Mouse (Mus musculus) CH12.LX (cell line): Measurements from ENCODE around the gene Zfp78. TPM values are rescaled to one million over a fixed set of nuclear protein-coding genes. Genes with fewer than 3 reads are reported as not detected.

Source experiments
- DNase-seq: peaks from one replicate; pipeline ENCODE4 v3.0.0-alpha.2; 2013; ENCODE audit errors: extremely low read depth
- H3K27ac ChIP-seq: 2 replicates; pipeline ENCODE4 v1.5.1; 2012; ENCODE audit warnings: low read depth, mild to moderate bottlenecking, control low read depth, moderate library complexity; ENCODE audit not compliant: insufficient read depth
- H3K27me3 ChIP-seq: replicated peaks from 2 replicates; pipeline ENCODE3; 2012; ENCODE audit warnings: inconsistent platforms
- H3K36me3 ChIP-seq, 2 experiments: replicated peaks in 1 of 2; 2 replicates each; pipeline versions ENCODE3 to v1.6.1; 2012; ENCODE audit warnings: inconsistent platforms in 1 of 2, low read length in 1 of 2, mild to moderate bottlenecking in 1 of 2, mixed read lengths in 1 of 2, moderate library complexity in 1 of 2; ENCODE audit not compliant: control insufficient read depth in 1 of 2, insufficient read depth in 1 of 2
- H3K4me1 ChIP-seq, 2 experiments: 2 replicates each; pipeline ENCODE4 v1.6.1; 2012; ENCODE audit warnings: inconsistent platforms in 1 of 2, moderate library complexity in 1 of 2; ENCODE audit not compliant: insufficient read depth in 2 of 2, control insufficient read depth in 1 of 2
- H3K4me2 ChIP-seq: 2 replicates; pipeline ENCODE4 v1.6.1; 2012; ENCODE audit warnings: low read depth, mild to moderate bottlenecking, control low read depth; ENCODE audit not compliant: poor library complexity, insufficient read depth, severe bottlenecking
- H3K4me3 ChIP-seq, 3 experiments: fragments of 150-350 bp in 1 of 3; sonication (generic) in 1 of 3; replicated peaks in 1 of 3; 2 replicates each; pipeline versions ENCODE3 to v1.5.1; 2011 to 2012; ENCODE audit warnings: low read depth in 2 of 3, low read length in 2 of 3, mild to moderate bottlenecking in 2 of 3, moderate library complexity in 2 of 3, control low read depth in 1 of 3, improper control_type of control experiment in 1 of 3, inconsistent platforms in 1 of 3, mixed read lengths in 1 of 3; ENCODE audit not compliant: poor library complexity in 1 of 3
- H3K79me2 ChIP-seq: replicated peaks from 2 replicates; pipeline ENCODE4 v1.6.1; 2012; ENCODE audit warnings: mild to moderate bottlenecking, moderate library complexity; ENCODE audit not compliant: control insufficient read depth, poor library complexity, insufficient read depth, severe bottlenecking; ENCODE audit errors: extremely low read depth
- H3K9ac ChIP-seq: 2 replicates; pipeline ENCODE4 v1.6.1; 2012; ENCODE audit warnings: low read depth, mild to moderate bottlenecking, control low read depth, moderate library complexity; ENCODE audit not compliant: insufficient read depth
- H3K9me3 ChIP-seq: replicated peaks from 2 replicates; pipeline ENCODE3; 2012; ENCODE audit warnings: low read length, inconsistent platforms, mixed read lengths
- CHD1 ChIP-seq: IDR thresholded peaks from 2 replicates; pipeline ENCODE4 v1.6.1; 2012; ENCODE audit warnings: low read depth, low read length, improper control_type of control experiment, inconsistent platforms
- ELF1 ChIP-seq: IDR thresholded peaks from 2 replicates; pipeline ENCODE4 v1.6.1; 2014; ENCODE audit warnings: low read depth, mild to moderate bottlenecking, inconsistent platforms, low read length, improper control_type of control experiment
- EP300 ChIP-seq: IDR thresholded peaks from 2 replicates; pipeline ENCODE4 v1.6.1; 2011; ENCODE audit warnings: low read length, improper control_type of control experiment
- ETS1 ChIP-seq: conservative IDR thresholded peaks from 2 replicates; pipeline ENCODE4 v1.6.1; 2012; ENCODE audit warnings: low read depth, mild to moderate bottlenecking, inconsistent platforms, low read length, improper control_type of control experiment, moderate library complexity
- IRF4 ChIP-seq: IDR thresholded peaks from 2 replicates; pipeline ENCODE4 v1.6.1; 2014; ENCODE audit warnings: low read depth, mild to moderate bottlenecking, inconsistent platforms, low read length, improper control_type of control experiment
- JUN ChIP-seq: IDR thresholded peaks from 2 replicates; pipeline ENCODE4 v1.6.1; 2011; ENCODE audit warnings: low read depth, mild to moderate bottlenecking, low read length, improper control_type of control experiment, moderate library complexity; ENCODE audit not compliant: insufficient read depth
- JUND ChIP-seq: conservative IDR thresholded peaks from 2 replicates; pipeline ENCODE4 v1.6.1; 2011; ENCODE audit warnings: low read depth, low read length, improper control_type of control experiment
- KAT2A ChIP-seq: IDR thresholded peaks from 2 replicates; pipeline ENCODE4 v1.6.1; 2012; ENCODE audit warnings: low read length, improper control_type of control experiment, inconsistent platforms; ENCODE audit not compliant: insufficient replicate concordance
- MAFK ChIP-seq: IDR thresholded peaks from 2 replicates; pipeline ENCODE4 v1.6.1; 2011; ENCODE audit warnings: low read length, improper control_type of control experiment; ENCODE audit not compliant: insufficient replicate concordance
- MXI1 ChIP-seq: IDR thresholded peaks from 2 replicates; pipeline ENCODE4 v1.6.1; 2011; ENCODE audit warnings: mild to moderate bottlenecking, low read depth, low read length, improper control_type of control experiment
- PAX5 ChIP-seq: IDR thresholded peaks from 2 replicates; pipeline ENCODE4 v1.6.1; 2012; ENCODE audit warnings: low read length, inconsistent platforms, mixed read lengths
- POLR2A ChIP-seq: IDR thresholded peaks from 2 replicates; pipeline ENCODE4 v1.6.1; 2011; ENCODE audit warnings: low read depth, mild to moderate bottlenecking, improper control_type of control experiment, low read length
- RAD21 ChIP-seq: IDR thresholded peaks from 2 replicates; pipeline ENCODE4 v1.6.1; 2011; ENCODE audit warnings: low read depth, mild to moderate bottlenecking, low read length, improper control_type of control experiment, moderate library complexity
- UBTF ChIP-seq: IDR thresholded peaks from 2 replicates; pipeline ENCODE4 v1.6.1; 2012; ENCODE audit warnings: low read depth, mild to moderate bottlenecking, inconsistent platforms, low read length, improper control_type of control experiment, moderate library complexity
- USF1 ChIP-seq: IDR thresholded peaks from 2 replicates; pipeline ENCODE4 v1.6.1; 2014; ENCODE audit warnings: low read depth, mild to moderate bottlenecking, inconsistent platforms, low read length, improper control_type of control experiment
- USF2 ChIP-seq: conservative IDR thresholded peaks from 2 replicates; pipeline ENCODE4 v1.6.1; 2011; ENCODE audit warnings: low read depth, low read length, improper control_type of control experiment
- ZC3H11A ChIP-seq: IDR thresholded peaks from 2 replicates; pipeline ENCODE4 v1.6.1; 2012; ENCODE audit warnings: low read depth, mild to moderate bottlenecking, inconsistent platforms, low read length, improper control_type of control experiment
- ZKSCAN1 ChIP-seq: IDR thresholded peaks from 2 replicates; pipeline ENCODE4 v1.6.1; 2012; ENCODE audit warnings: low read depth, inconsistent platforms, low read length, improper control_type of control experiment, borderline replicate concordance
- ZMIZ1 ChIP-seq: IDR thresholded peaks from 2 replicates; pipeline ENCODE4 v1.6.1; 2012; ENCODE audit warnings: low read depth, mild to moderate bottlenecking, inconsistent platforms, low read length, improper control_type of control experiment
- ZNF384 ChIP-seq: IDR thresholded peaks from 2 replicates; pipeline ENCODE4 v1.6.1; 2012; ENCODE audit warnings: low read depth, low read length, improper control_type of control experiment, inconsistent platforms
- dilution Hi-C: fragments of 300-500 bp; cut with MboI; formaldehyde crosslinking; loops from 2 replicates; pipeline ENCODE4 v1.14.3; 2020; ENCODE audit warnings: low sequenced_read_pairs; ENCODE audit not compliant: extremely low pct_unique_long_range_greater_than_20kb, extremely low pct_ligation_motif_present
- in situ Hi-C: fragments of 300-500 bp; cut with MboI; formaldehyde crosslinking; loops from 3 replicates; pipeline ENCODE4 v1.14.3; 2019; ENCODE audit warnings: low sequenced_read_pairs, low pct_ligation_motif_present, low pct_unique_long_range_greater_than_20kb, mixed read lengths
- polyA plus RNA-seq: library from polyadenylated mRNA; unstranded; fragments of >175 nt; gene quantifications from 2 replicates; pipeline ENCODE4 v1.2.1, GENCODE M21; 2012; ENCODE audit warnings: low read depth; ENCODE audit not compliant: insufficient read length
- total RNA-seq, 2 experiments: library from RNA; depleted of rRNA; stranded (reverse); fragments of 300-350 nt in 1 of 2; fragments of >200 nt in 1 of 2; gene quantifications; 2 replicates each; pipeline ENCODE4 v1.2.3; 2012 to 2014

The Zfp78 gene
- total and polyA plus RNA-seq, 3 experiments: not detected

DNA sequence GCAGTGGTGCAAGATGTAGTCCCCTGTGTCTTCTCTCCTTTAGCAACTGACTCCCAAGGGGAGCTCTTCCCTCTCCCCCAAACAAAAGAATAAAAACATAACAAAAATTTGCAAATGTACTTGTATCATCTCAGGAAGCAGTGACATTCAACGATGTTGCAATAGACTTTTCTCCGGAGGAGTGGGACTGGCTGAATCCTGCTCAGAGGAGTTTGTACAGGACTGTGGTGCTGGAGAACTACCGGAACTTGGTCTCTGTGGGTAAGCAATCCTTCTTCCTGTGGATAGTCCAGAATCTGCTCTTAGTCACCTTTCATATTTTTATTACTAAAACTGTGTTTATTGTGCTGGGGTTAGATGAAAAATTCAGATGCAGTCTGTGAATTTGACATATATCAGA lies 9.9 kb downstream of the Zfp78 start:
- dilution Hi-C loops: no loop called here
- Histone ChIP-seq H3K79me2 (no peaks in the 10 kb centered on the region), H3K36me3 (no peaks in the 10 kb centered on the region), H3K27me3 (peaks cover 42% of the 10 kb centered on the region), H3K9ac (no peak overlapping the region), H3K4me1 (no peaks in the 10 kb centered on the region), H3K4me2 (no peak overlapping the region), H3K9me3 (no peaks in the 10 kb centered on the region), H3K4me3 (no peak overlapping the region), H3K27ac (no peak overlapping the region)
- DNase-seq: no peak
- in situ Hi-C loops: loop anchor here (25.0 kb wide), 2 partner anchors 289 to 539 kb away; no protein-coding TSS in a partner anchor
- TF ChIP-seq CHD1 (no peak), KAT2A (no peak), UBTF (no peak), ZMIZ1 (no peak), PAX5 (no peak), ZNF384 (no peak), MXI1 (no peak), ELF1 (no peak), IRF4 (no peak), JUND (no peak), ETS1 (no peak), ZKSCAN1 (no peak), JUN (no peak), ZC3H11A (no peak), EP300 (no peak), USF1 (no peak), USF2 (no peak), POLR2A (no peak), MAFK (no peak)

DNA sequence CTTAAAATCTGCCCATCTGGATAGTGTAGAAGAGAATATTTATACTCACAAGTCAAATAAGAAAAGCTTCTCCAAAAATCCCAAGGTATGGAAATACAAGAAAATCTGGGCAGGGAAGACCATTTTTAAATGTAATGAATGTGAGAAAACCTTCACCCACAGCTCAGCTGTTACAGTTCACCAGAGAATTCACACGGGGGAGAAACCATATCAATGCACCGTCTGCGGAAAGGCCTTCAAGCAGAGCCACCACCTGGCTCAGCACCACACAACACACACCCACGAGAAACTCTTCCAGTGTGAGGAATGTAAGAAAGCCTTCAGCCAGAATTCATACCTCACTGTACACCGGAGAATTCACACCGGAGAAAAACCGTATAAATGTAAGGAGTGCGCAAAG lies 15.4 kb downstream of the Zfp78 start:
- H3K9ac ChIP-seq: no peak overlapping the region
- peaks cover 41% of the 10 kb centered on the region for H3K27me3 ChIP-seq
- no peak overlapping the region for H3K4me3 ChIP-seq
- TF ChIP-seq RAD21 (no peak), MXI1 (no peak)
- TF ChIP-seq, all 38 proteins: peak for 0
- no peak overlapping the region for H3K4me2 ChIP-seq
- no peak overlapping the region for H3K27ac ChIP-seq
- no peaks in the 10 kb centered on the region for H3K9me3 ChIP-seq
- in situ Hi-C loops: loop anchor here (25.0 kb wide), 2 partner anchors 91 to 909 kb away; partner anchors contain the start of genes Gm45844 and Zfp667
- dilution Hi-C loops: no loop called here
- peaks cover 0 to 5% of the 10 kb centered on the region in 2 experiments; a peak in 2 of 4 replicates for H3K4me1 ChIP-seq
- H3K36me3 ChIP-seq: no peaks in the 10 kb centered on the region
- H3K79me2 ChIP-seq: no peaks in the 10 kb centered on the region
- no peak for DNase-seq
